Mouse (Mus musculus): Measurements from ENCODE around the gene Adamtsl5. TPM values are rescaled to one million over a fixed set of nuclear protein-coding genes. Genes with fewer than 3 reads are reported as not detected.
A peak's percentile ranks its signal among the peaks of the same experiment; 100 is the strongest.

Adamtsl5 gene
- polyA plus RNA-seq, 1 experiment from 2014 or later = 2.6 TPM

DNA sequence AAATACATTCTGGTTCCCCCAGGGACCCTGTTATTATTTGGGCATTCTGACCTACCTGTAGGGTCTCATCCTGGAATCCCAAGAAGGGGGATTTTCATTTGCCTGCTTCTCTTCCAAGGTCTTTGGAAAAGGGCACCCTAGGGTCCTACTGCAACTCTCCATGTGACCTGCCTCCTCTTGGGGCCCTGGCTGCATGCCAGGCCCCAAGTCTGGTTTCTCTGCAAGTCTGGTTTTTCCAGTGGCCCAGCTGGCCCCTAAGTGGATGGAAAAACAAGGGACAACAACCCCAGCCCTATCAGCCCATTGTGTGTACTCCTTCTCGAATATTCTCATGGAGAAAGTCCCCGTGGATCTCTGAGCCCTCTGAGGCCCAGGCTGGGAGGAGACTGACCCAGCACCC, 17.3 kb downstream of the Adamtsl5 start:
- DNase-seq (ENCODE audit: low spot score) = no peak
- Histone ChIP-seq H3K27me3 (replicated peaks; ENCODE audit: control insufficient read depth, insufficient read depth, low read length) (peaks cover under 1% of the 10 kb centered on the region), H3K9ac (ENCODE audit: low read depth, low read length) (peak overlapping the region; percentile 81), H3K4me3 (ENCODE audit: low read depth, low read length) (peak overlapping the region; percentile 72), H3K4me2 (peak overlapping the region; percentile 99), H3K36me3 (ENCODE audit: control insufficient read depth, insufficient read depth, low read length) (peaks cover 12% of the 10 kb centered on the region; the same call in 1 of the 2 replicates), H3K4me1 (replicated peaks; ENCODE audit: control insufficient read depth, insufficient read depth, low read length) (peaks cover 43% of the 10 kb centered on the region), H3K27ac (ENCODE audit: low read depth, low read length) (peak overlapping the region; percentile 95), H3K9me3 (ENCODE audit: control insufficient read depth, low read length) (no peaks in the 10 kb centered on the region)
- ATAC-seq (replicated peaks; ENCODE audit: low FRiP score) = no peak
- WGBS = 75% methylated on average over 2 of the region's 2 CpGs

DNA sequence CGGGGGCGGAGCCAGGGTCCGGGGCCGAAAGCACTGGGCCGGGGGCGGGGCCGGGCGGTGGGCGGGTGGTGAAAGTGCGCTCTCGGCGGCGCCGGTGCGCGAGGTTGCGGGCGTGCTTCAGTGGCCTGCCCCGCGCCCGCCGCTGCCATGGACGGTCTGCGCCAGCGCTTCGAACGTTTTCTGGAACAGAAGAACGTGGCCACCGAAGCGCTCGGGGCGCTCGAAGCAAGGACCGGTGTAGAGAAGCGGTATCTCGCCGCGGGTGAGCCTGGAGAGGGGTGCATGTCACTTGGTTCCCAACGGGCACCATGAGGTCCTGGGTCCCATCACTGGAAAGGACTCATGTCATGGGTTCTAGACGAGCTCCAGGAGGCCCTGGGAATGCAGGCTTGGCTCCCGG, 18.1 kb downstream of the Adamtsl5 start:
- H3K4me3 ChIP-seq (ENCODE audit: low read depth, low read length) = peak overlapping the region; percentile 72
- no peaks in the 10 kb centered on the region; the same call in none of the 2 replicates for H3K27me3 ChIP-seq (replicated peaks; ENCODE audit: control insufficient read depth, insufficient read depth, low read length)
- peak overlapping the region; percentile 99 for H3K4me2 ChIP-seq
- H3K36me3 ChIP-seq (ENCODE audit: control insufficient read depth, insufficient read depth, low read length) = 0 out of 2 replicates have a peak, but pooled peaks cover 7% of the 10 kb centered on the region
- H3K4me1 ChIP-seq (replicated peaks; ENCODE audit: control insufficient read depth, insufficient read depth, low read length) = peaks cover 46% of the 10 kb centered on the region
- peak overlapping the region; percentile 81 for H3K9ac ChIP-seq (ENCODE audit: low read depth, low read length)
- WGBS = 1% methylated on average over 40 of the region's 41 CpGs
- ATAC-seq (replicated peaks; ENCODE audit: low FRiP score) (no peak), DNase-seq (ENCODE audit: low spot score) (no peak)
- H3K27ac ChIP-seq (ENCODE audit: low read depth, low read length) = peak overlapping the region; percentile 95
- no peaks in the 10 kb centered on the region for H3K9me3 ChIP-seq (ENCODE audit: control insufficient read depth, low read length)

GRCm38 (mm10) chr10:80329273-80330081, 18.7 kb downstream of the Adamtsl5 start, which contains the start of the genes Pcsk4 and Reep6:
Gene Pcsk4, minus strand, starts transcription at chr10:80329498.
Gene Reep6, plus strand, starts transcription at chr10:80329953.
- 0 out of 2 replicates have a peak, but pooled peaks cover 4% of the 10 kb centered on the region for H3K36me3 ChIP-seq (ENCODE audit: control insufficient read depth, insufficient read depth, low read length)
- peak within 1 kb of the TSS; percentile 95 for H3K27ac ChIP-seq (ENCODE audit: low read depth, low read length)
- no peaks in the 10 kb centered on the region for H3K9me3 ChIP-seq (ENCODE audit: control insufficient read depth, low read length)
- H3K4me3 ChIP-seq (ENCODE audit: low read depth, low read length) = peak within 1 kb of the TSS; percentile 72
- no peaks in the 10 kb centered on the region; the same call in none of the 2 replicates for H3K27me3 ChIP-seq (replicated peaks; ENCODE audit: control insufficient read depth, insufficient read depth, low read length)
- H3K4me2 ChIP-seq = peak within 1 kb of the TSS; percentile 99
- 4% methylated on average over 36 of the region's 36 CpGs for WGBS
- peaks cover 52% of the 10 kb centered on the region for H3K4me1 ChIP-seq (replicated peaks; ENCODE audit: control insufficient read depth, insufficient read depth, low read length)
- DNase-seq (ENCODE audit: low spot score) (peak; percentile 98), ATAC-seq (replicated peaks; ENCODE audit: low FRiP score) (peak; percentile 89)
- peak within 1 kb of the TSS; percentile 81 for H3K9ac ChIP-seq (ENCODE audit: low read depth, low read length)

GRCm38 (mm10) chr10:80325045-80325444, 23.2 kb downstream of the Adamtsl5 start:
- 75% methylated on average over 21 of the region's 21 CpGs for WGBS
- H3K27ac ChIP-seq (ENCODE audit: low read depth, low read length) = no peak overlapping the region

GRCm38 (mm10) chr10:80324120-80325037, 23.8 kb downstream of the Adamtsl5 start:
- ATAC-seq (replicated peaks; ENCODE audit: low FRiP score) = no peak
- Histone ChIP-seq H3K36me3 (ENCODE audit: control insufficient read depth, insufficient read depth, low read length) (no peaks in the 10 kb centered on the region), H3K9ac (ENCODE audit: low read depth, low read length) (peak overlapping the region; percentile 85), H3K9me3 (ENCODE audit: control insufficient read depth, low read length) (no peaks in the 10 kb centered on the region), H3K4me2 (peak overlapping the region; percentile 99), H3K27ac (ENCODE audit: low read depth, low read length) (peak overlapping the region; percentile 88), H3K4me1 (replicated peaks; ENCODE audit: control insufficient read depth, insufficient read depth, low read length) (peaks cover 42% of the 10 kb centered on the region), H3K4me3 (ENCODE audit: low read depth, low read length) (peak overlapping the region; percentile 75), H3K27me3 (replicated peaks; ENCODE audit: control insufficient read depth, insufficient read depth, low read length) (no peaks in the 10 kb centered on the region)
- WGBS = 75% methylated on average over 17 of the region's 17 CpGs
- DNase-seq (ENCODE audit: low spot score) = no peak

More at GRCm38 (mm10) chr10:80325045-80325444, 23.2 kb downstream of the Adamtsl5 start:
- no peaks in the 10 kb centered on the region for H3K27me3 ChIP-seq (replicated peaks; ENCODE audit: control insufficient read depth, insufficient read depth, low read length)
- H3K36me3 ChIP-seq (ENCODE audit: control insufficient read depth, insufficient read depth, low read length) = no peaks in the 10 kb centered on the region
- ATAC-seq (replicated peaks; ENCODE audit: low FRiP score) (no peak), DNase-seq (ENCODE audit: low spot score) (no peak)
- H3K4me3 ChIP-seq (ENCODE audit: low read depth, low read length) = no peak overlapping the region
- no peak overlapping the region for H3K9ac ChIP-seq (ENCODE audit: low read depth, low read length)
- no peaks in the 10 kb centered on the region for H3K9me3 ChIP-seq (ENCODE audit: control insufficient read depth, low read length)
- peak overlapping the region; percentile 23 for H3K4me2 ChIP-seq
- peaks cover 37% of the 10 kb centered on the region for H3K4me1 ChIP-seq (replicated peaks; ENCODE audit: control insufficient read depth, insufficient read depth, low read length)

DNA sequence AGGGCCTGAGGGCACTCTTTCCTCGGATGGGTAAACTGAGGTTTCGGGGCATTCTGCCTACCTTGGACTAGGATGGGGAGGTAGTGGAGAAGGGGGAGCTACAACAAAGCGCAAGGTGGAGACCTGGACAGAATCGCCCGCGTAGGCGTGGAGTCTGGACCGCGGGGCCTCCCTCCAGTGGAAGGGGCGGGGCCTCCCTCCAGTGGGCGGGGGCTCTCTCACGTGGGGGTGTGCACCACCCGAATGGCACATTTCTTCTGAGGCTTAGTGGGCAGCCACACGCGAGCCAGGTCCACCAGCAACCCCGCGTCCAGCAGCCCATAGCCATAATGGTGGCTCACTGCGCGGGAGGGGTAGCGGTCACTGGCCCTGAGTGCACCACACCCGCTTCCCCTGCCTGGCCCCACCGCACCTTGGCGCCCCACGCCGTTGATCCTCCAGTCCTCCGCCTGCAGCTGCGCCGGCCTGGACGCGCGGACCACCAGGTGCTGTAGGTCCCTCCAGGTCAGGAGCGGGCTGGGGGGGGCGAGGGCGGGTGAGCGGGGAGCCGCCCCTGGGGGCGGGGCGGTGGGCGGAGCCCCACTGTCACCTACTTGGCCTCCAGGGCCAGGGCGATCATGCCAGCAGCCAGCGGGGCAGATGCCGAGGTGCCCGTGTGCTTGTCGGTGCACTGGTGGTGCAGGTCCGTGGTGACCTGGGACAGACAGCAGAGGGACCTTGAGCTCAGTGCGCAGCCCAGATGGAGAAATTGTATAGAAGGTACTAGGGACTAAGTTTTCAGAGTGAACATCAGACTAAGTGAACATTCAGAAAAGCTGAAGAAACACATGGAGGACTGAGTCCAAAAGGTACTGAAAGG, 24.7 kb downstream of the Adamtsl5 start:
- peak overlapping the region; percentile 85 for H3K9ac ChIP-seq (ENCODE audit: low read depth, low read length)
- no peaks in the 10 kb centered on the region for H3K9me3 ChIP-seq (ENCODE audit: control insufficient read depth, low read length)
- H3K4me2 ChIP-seq = peak overlapping the region; percentile 99
- ATAC-seq (replicated peaks; ENCODE audit: low FRiP score) = peak; percentile 69
- H3K4me1 ChIP-seq (replicated peaks; ENCODE audit: control insufficient read depth, insufficient read depth, low read length) = peaks cover 41% of the 10 kb centered on the region
- peak overlapping the region; percentile 88 for H3K27ac ChIP-seq (ENCODE audit: low read depth, low read length)
- 0 out of 2 replicates have a peak, but pooled peaks cover 3% of the 10 kb centered on the region for H3K36me3 ChIP-seq (ENCODE audit: control insufficient read depth, insufficient read depth, low read length)
- no peaks in the 10 kb centered on the region for H3K27me3 ChIP-seq (replicated peaks; ENCODE audit: control insufficient read depth, insufficient read depth, low read length)
- DNase-seq (ENCODE audit: low spot score) = peak; percentile 81
- WGBS = 2% methylated on average over 43 of the region's 46 CpGs
- peak overlapping the region; percentile 75 for H3K4me3 ChIP-seq (ENCODE audit: low read depth, low read length)

- peak overlapping the region; percentile 75 for H3K4me3 ChIP-seq (ENCODE audit: low read depth, low read length)
- H3K4me2 ChIP-seq = peak overlapping the region; percentile 99
- H3K27ac ChIP-seq (ENCODE audit: low read depth, low read length) = peak overlapping the region; percentile 88
- WGBS = 3% methylated on average over 28 of the region's 28 CpGs
- no peak for DNase-seq (ENCODE audit: low spot score)
- H3K9me3 ChIP-seq (ENCODE audit: control insufficient read depth, low read length) = no peaks in the 10 kb centered on the region
- peak overlapping the region; percentile 85 for H3K9ac ChIP-seq (ENCODE audit: low read depth, low read length)
- H3K27me3 ChIP-seq (replicated peaks; ENCODE audit: control insufficient read depth, insufficient read depth, low read length) = 0 out of 2 replicates have a peak, but pooled peaks cover under 1% of the 10 kb centered on the region
- H3K4me1 ChIP-seq (replicated peaks; ENCODE audit: control insufficient read depth, insufficient read depth, low read length) = peaks cover 41% of the 10 kb centered on the region
- H3K36me3 ChIP-seq (ENCODE audit: control insufficient read depth, insufficient read depth, low read length) = peaks cover 6% of the 10 kb centered on the region; the same call in 1 of the 2 replicates
- peak; percentile 16 for ATAC-seq (replicated peaks; ENCODE audit: low FRiP score)
Observed at GRCm38 (mm10) chr10:80322811-80323211, 25.4 kb downstream of the Adamtsl5 start.
